Mouse (Mus musculus): ENCODE measurements at regions not wholly inside any gene's neighbourhood (a gene's known extent, or its start where the extent isn't known, plus 50 kb on each side); places are given as distances from the start of the nearest gene placed in this dataset.

- no peaks in the 10 kb centered on the region for H3K9me3 ChIP-seq (replicated peaks; ENCODE audit: control insufficient read depth, low read length)
- H3K27ac ChIP-seq (ENCODE audit: low read depth, low read length) = no peak overlapping the region
- H3K4me3 ChIP-seq (ENCODE audit: low read depth, low read length) = no peak overlapping the region
- no peak for ATAC-seq (replicated peaks; ENCODE audit: insufficient number of reproducible peaks, low FRiP score, low TSS enrichment)
- peaks cover 15% of the 10 kb centered on the region for H3K4me1 ChIP-seq (ENCODE audit: control insufficient read depth, insufficient read depth, low read length)
- no peaks in the 10 kb centered on the region for H3K27me3 ChIP-seq (ENCODE audit: control insufficient read depth, insufficient read depth, low read length)
- H3K36me3 ChIP-seq (ENCODE audit: control insufficient read depth, insufficient read depth, low read length) = no peaks in the 10 kb centered on the region
- no peak overlapping the region for H3K4me2 ChIP-seq
- no peak overlapping the region for H3K9ac ChIP-seq (ENCODE audit: low read depth, low read length)
- 67% methylated on average over 11 of the region's 11 CpGs for WGBS (ENCODE audit: insufficient replicate concordance)
Observed at GRCm38 (mm10) chr13:44207400-44208005, 422.9 kb downstream of the Cd83 start.

GRCm38 (mm10) chr13:44209036-44209435 lies 424.5 kb downstream of the Cd83 start:
- H3K9ac ChIP-seq (ENCODE audit: low read depth, low read length) = no peak overlapping the region
- H3K36me3 ChIP-seq (ENCODE audit: control insufficient read depth, insufficient read depth, low read length) = no peaks in the 10 kb centered on the region
- peaks cover 21% of the 10 kb centered on the region for H3K4me1 ChIP-seq (ENCODE audit: control insufficient read depth, insufficient read depth, low read length)
- H3K27ac ChIP-seq (ENCODE audit: low read depth, low read length) = no peak overlapping the region
- WGBS (ENCODE audit: insufficient replicate concordance) = 38% methylated on average over 11 of the region's 11 CpGs
- H3K4me2 ChIP-seq = peak overlapping the region; percentile 22; the same call in 1 of the 2 replicates
- no peaks in the 10 kb centered on the region for H3K27me3 ChIP-seq (ENCODE audit: control insufficient read depth, insufficient read depth, low read length)
- H3K9me3 ChIP-seq (replicated peaks; ENCODE audit: control insufficient read depth, low read length) = no peaks in the 10 kb centered on the region
- no peak overlapping the region for H3K4me3 ChIP-seq (ENCODE audit: low read depth, low read length)
- no peak for ATAC-seq (replicated peaks; ENCODE audit: insufficient number of reproducible peaks, low FRiP score, low TSS enrichment)

GRCm38 (mm10) chr13:44210123-44210522 lies 425.5 kb downstream of the Cd83 start:
- no peaks in the 10 kb centered on the region for H3K27me3 ChIP-seq (ENCODE audit: control insufficient read depth, insufficient read depth, low read length)
- peaks cover 21% of the 10 kb centered on the region for H3K4me1 ChIP-seq (ENCODE audit: control insufficient read depth, insufficient read depth, low read length)
- no peaks in the 10 kb centered on the region for H3K36me3 ChIP-seq (ENCODE audit: control insufficient read depth, insufficient read depth, low read length)
- no peak overlapping the region for H3K9ac ChIP-seq (ENCODE audit: low read depth, low read length)
- no peaks in the 10 kb centered on the region for H3K9me3 ChIP-seq (replicated peaks; ENCODE audit: control insufficient read depth, low read length)
- no peak overlapping the region for H3K4me3 ChIP-seq (ENCODE audit: low read depth, low read length)
- H3K27ac ChIP-seq (ENCODE audit: low read depth, low read length) = no peak overlapping the region
- 55% methylated on average over 6 of the region's 6 CpGs for WGBS (ENCODE audit: insufficient replicate concordance)
- no peak for ATAC-seq (replicated peaks; ENCODE audit: insufficient number of reproducible peaks, low FRiP score, low TSS enrichment)
- no peak overlapping the region for H3K4me2 ChIP-seq

GRCm38 (mm10) chr13:44212356-44212755 lies 427.8 kb downstream of the Cd83 start:
- Histone ChIP-seq H3K4me2 (no peak overlapping the region), H3K9ac (ENCODE audit: low read depth, low read length) (no peak overlapping the region), H3K4me3 (ENCODE audit: low read depth, low read length) (no peak overlapping the region), H3K36me3 (ENCODE audit: control insufficient read depth, insufficient read depth, low read length) (no peaks in the 10 kb centered on the region), H3K27ac (ENCODE audit: low read depth, low read length) (no peak overlapping the region), H3K9me3 (replicated peaks; ENCODE audit: control insufficient read depth, low read length) (no peaks in the 10 kb centered on the region), H3K4me1 (ENCODE audit: control insufficient read depth, insufficient read depth, low read length) (peaks cover 15% of the 10 kb centered on the region; the same call in 1 of the 2 replicates), H3K27me3 (ENCODE audit: control insufficient read depth, insufficient read depth, low read length) (no peaks in the 10 kb centered on the region)
- no peak for ATAC-seq (replicated peaks; ENCODE audit: insufficient number of reproducible peaks, low FRiP score, low TSS enrichment)
- 63% methylated on average over 4 of the region's 4 CpGs for WGBS (ENCODE audit: insufficient replicate concordance)

GRCm38 (mm10) chr13:44212936-44213335 lies 428.4 kb downstream of the Cd83 start:
- Histone ChIP-seq H3K9ac (ENCODE audit: low read depth, low read length) (no peak overlapping the region), H3K4me3 (ENCODE audit: low read depth, low read length) (no peak overlapping the region), H3K27me3 (ENCODE audit: control insufficient read depth, insufficient read depth, low read length) (no peaks in the 10 kb centered on the region), H3K4me1 (ENCODE audit: control insufficient read depth, insufficient read depth, low read length) (peaks cover 15% of the 10 kb centered on the region; the same call in 1 of the 2 replicates), H3K36me3 (ENCODE audit: control insufficient read depth, insufficient read depth, low read length) (no peaks in the 10 kb centered on the region), H3K4me2 (no peak overlapping the region), H3K27ac (ENCODE audit: low read depth, low read length) (no peak overlapping the region), H3K9me3 (replicated peaks; ENCODE audit: control insufficient read depth, low read length) (no peaks in the 10 kb centered on the region)
- ATAC-seq (replicated peaks; ENCODE audit: insufficient number of reproducible peaks, low FRiP score, low TSS enrichment) = no peak
- WGBS (ENCODE audit: insufficient replicate concordance) = 37% methylated on average over 11 of the region's 11 CpGs

- Histone ChIP-seq H3K9me3 (replicated peaks; ENCODE audit: control insufficient read depth, low read length) (no peaks in the 10 kb centered on the region), H3K4me2 (no peak overlapping the region), H3K27ac (ENCODE audit: low read depth, low read length) (no peak overlapping the region), H3K4me3 (ENCODE audit: low read depth, low read length) (no peak overlapping the region), H3K27me3 (ENCODE audit: control insufficient read depth, insufficient read depth, low read length) (no peaks in the 10 kb centered on the region), H3K9ac (ENCODE audit: low read depth, low read length) (no peak overlapping the region), H3K36me3 (ENCODE audit: control insufficient read depth, insufficient read depth, low read length) (no peaks in the 10 kb centered on the region), H3K4me1 (ENCODE audit: control insufficient read depth, insufficient read depth, low read length) (peaks cover 17% of the 10 kb centered on the region)
- 42% methylated on average over 8 of the region's 8 CpGs for WGBS (ENCODE audit: insufficient replicate concordance)
- no peak for ATAC-seq (replicated peaks; ENCODE audit: insufficient number of reproducible peaks, low FRiP score, low TSS enrichment)
Observed at GRCm38 (mm10) chr13:44218266-44218665, 433.7 kb downstream of the Cd83 start.

GRCm38 (mm10) chr13:44221721-44222120 lies 437.1 kb downstream of the Cd83 start:
- Histone ChIP-seq H3K27me3 (ENCODE audit: control insufficient read depth, insufficient read depth, low read length) (no peaks in the 10 kb centered on the region), H3K36me3 (ENCODE audit: control insufficient read depth, insufficient read depth, low read length) (no peaks in the 10 kb centered on the region), H3K9ac (ENCODE audit: low read depth, low read length) (no peak overlapping the region), H3K27ac (ENCODE audit: low read depth, low read length) (no peak overlapping the region), H3K4me1 (ENCODE audit: control insufficient read depth, insufficient read depth, low read length) (peaks cover 12% of the 10 kb centered on the region), H3K9me3 (replicated peaks; ENCODE audit: control insufficient read depth, low read length) (0 out of 2 replicates have a peak, but pooled peaks cover 8% of the 10 kb centered on the region), H3K4me2 (no peak overlapping the region), H3K4me3 (ENCODE audit: low read depth, low read length) (no peak overlapping the region)
- 0 out of 2 replicates have a peak, but pooled peaks have one; percentile 39 for ATAC-seq (replicated peaks; ENCODE audit: insufficient number of reproducible peaks, low FRiP score, low TSS enrichment)
- WGBS (ENCODE audit: insufficient replicate concordance) = 49% methylated on average over 5 of the region's 5 CpGs

- Histone ChIP-seq H3K27ac (ENCODE audit: low read depth, low read length) (0 out of 2 replicates have a peak overlapping the region, but pooled peaks have one; percentile 22), H3K4me1 (ENCODE audit: control insufficient read depth, insufficient read depth, low read length) (peaks cover 12% of the 10 kb centered on the region)
- ATAC-seq (replicated peaks; ENCODE audit: insufficient number of reproducible peaks, low FRiP score, low TSS enrichment) = peak; percentile 81; the same call in 1 of the 2 replicates
Observed at GRCm38 (mm10) chr13:44222335-44222734, 437.8 kb downstream of the Cd83 start.

More at GRCm38 (mm10) chr13:44222335-44222734, 437.8 kb downstream of the Cd83 start:
- Histone ChIP-seq H3K9me3 (replicated peaks; ENCODE audit: control insufficient read depth, low read length) (0 out of 2 replicates have a peak, but pooled peaks cover 8% of the 10 kb centered on the region), H3K4me2 (no peak overlapping the region), H3K36me3 (ENCODE audit: control insufficient read depth, insufficient read depth, low read length) (no peaks in the 10 kb centered on the region), H3K9ac (ENCODE audit: low read depth, low read length) (peak overlapping the region; percentile 52), H3K27me3 (ENCODE audit: control insufficient read depth, insufficient read depth, low read length) (no peaks in the 10 kb centered on the region), H3K4me3 (ENCODE audit: low read depth, low read length) (no peak overlapping the region)
